Mouse (Mus musculus) kidney, embryonic 16.5 days (tissue): ENCODE measurements around the gene Mocs3. TPM values are rescaled to one million over a fixed set of nuclear protein-coding genes. Genes with fewer than 3 reads are reported as not detected.

ENCODE experiments used
- polyA plus RNA-seq: library from polyadenylated mRNA; unstranded; fragments of >200 nt; fragmentation: Nextera tagmentation; extraction: Ambion mirVana; gene quantifications from 2 replicates; pipeline ENCODE4 v1.2.1, GENCODE M21; 2015

Gene Mocs3
- polyA plus RNA-seq, 1 experiment from 2014 or later = 6.2 TPM

Other genes starting within 250 kb of the Mocs3 start
- 1.9 and 2.6 TPM in 2 replicates for gene Ripor3, start 220.0 kb upstream of the Mocs3 start, polyA plus RNA-seq
- 20.0 and 23.9 TPM in 2 replicates for gene Pard6b, start 149.6 kb upstream of the Mocs3 start, polyA plus RNA-seq
- gene Adnp, start 23.5 kb upstream of the Mocs3 start, polyA plus RNA-seq = 1.3 and 2.3 TPM in 2 replicates
- 16.7 and 18.6 TPM in 2 replicates for gene Gm20716, start 258 bp upstream of the Mocs3 start, polyA plus RNA-seq
- 82.2 and 99.4 TPM in 2 replicates for gene Dpm1, start within 50 bp of the Mocs3 start, polyA plus RNA-seq
- gene Kcng1, start 51.1 kb downstream of the Mocs3 start, polyA plus RNA-seq = 1.5 and 2.9 TPM in 2 replicates